Mouse (Mus musculus): Measurements from ENCODE around the gene Plekha7.

Gene Plekha7

DNA sequence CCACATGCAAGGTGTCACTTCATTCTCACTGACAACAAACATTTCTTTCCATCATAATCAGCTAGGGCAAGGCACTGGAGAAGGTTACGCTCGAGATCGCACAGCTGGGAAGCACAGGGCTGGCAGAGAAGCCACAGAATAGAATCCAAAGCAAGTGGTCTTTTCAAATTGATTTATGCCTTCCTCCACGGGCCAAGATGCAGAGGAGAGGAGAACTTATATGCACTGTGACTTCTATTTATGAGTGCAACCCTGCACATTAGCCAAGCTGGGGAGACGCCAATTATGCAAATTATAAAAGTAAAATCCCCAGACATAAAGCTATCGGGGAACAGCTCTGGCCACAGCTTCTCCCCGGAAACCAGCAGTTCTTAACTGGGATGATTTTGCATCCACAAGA is 86.3 kb downstream of the Plekha7 start:
- DNase-seq (ENCODE audit: low spot score) = no peak

DNA sequence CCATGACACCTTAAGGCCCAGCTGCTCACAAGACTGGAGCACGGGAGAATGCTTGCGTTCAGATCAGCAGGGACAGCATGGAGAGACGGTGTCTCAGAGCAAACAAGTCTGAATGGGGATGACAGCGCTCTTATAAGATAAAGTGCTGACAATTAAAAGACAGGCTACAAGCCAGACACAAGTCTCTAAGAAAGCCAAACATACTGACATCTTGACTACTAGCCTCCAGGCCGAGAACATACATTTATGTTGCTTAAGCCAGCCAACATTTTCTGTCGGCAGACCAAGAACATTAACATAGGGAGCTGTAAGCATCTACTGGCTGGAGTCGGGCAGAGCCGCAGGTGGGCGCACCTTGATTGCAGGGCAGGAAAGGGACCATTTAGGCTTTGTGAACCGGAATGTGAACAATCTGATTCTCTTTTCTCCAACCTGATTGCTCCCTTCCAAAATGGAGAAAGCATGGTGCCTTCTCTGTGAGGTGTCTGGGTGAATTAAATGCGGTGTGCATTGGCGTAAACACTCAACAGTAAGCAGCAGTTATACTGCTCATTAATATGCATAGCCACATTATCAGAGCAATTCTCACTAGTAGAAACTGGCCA is 88.0 kb downstream of the Plekha7 start:
- DNase-seq (ENCODE audit: low spot score) = no peak

DNA sequence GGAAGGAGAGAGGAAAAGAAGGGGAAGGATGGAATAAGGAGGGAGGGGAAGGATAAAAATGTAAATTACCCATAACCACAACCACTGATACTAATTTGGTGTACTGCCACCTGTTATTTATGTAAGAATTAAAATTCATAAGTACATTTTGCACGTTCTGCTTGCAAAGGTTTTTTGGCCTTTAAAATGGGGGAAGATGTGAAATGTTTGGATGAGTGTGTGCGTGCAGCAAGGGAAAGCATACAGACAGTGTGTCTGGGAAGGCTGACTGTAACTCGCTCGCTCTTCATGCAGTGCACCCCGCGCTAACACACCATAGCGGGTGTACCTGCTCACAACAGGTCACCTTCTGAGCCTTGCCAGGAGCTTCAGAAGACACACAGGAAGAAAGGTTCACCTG is 90.4 kb downstream of the Plekha7 start:
- DNase-seq (ENCODE audit: low spot score) = no peak

DNA sequence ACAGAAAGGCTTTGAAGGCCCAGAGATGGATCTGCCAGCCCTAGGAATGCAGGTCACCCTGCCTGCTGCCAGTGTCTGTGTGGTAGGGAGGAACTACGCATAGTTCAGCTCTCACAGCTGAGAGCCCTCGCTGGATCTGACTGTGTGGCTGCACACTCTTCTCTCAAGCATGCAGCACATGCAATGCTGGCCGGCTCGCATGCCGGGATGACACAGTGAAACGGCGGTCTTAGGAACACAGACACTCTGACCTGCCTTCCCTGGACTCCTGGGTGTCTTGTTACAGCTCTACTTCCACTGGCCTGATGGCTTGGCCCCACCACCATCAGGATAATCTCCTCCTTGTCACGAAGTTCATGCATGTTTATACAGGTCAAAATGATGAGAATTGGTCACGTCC is 96.3 kb downstream of the Plekha7 start:
- no peak for DNase-seq (ENCODE audit: low spot score)

DNA sequence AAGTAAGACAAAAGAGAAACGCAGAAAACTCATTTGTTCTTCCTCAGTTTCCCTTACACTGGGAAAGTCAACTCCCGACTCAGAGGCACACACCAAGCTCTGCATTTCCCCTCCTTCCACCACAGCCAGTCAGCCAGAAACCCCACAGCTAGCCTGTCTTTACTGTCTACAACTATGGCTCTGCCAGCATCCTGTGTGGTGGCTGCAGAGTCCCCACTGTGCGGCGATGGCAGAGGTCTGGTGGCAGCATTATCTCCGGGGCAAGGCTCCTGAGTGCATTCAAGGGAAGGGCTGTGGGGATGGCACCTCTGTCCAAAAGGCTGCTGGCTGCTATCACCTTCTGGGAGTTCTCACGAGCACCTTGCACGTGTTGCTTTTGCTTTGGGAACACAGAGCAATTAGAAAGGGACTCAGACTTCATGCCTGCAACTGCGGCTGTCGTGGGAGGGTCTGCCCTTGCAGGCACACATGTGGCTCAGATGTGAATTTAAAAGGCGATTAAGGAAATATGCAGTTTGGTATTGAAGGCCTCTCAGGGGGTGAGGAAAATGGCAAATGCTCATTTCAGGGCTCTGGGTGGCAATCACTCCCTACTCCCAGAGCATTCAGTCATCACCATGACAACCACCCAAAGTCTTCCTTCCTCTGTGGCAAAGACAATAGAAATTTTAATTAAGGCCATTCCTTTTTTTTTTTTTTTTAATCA is 98.1 kb downstream of the Plekha7 start:
- no peak for DNase-seq (ENCODE audit: low spot score)

DNA sequence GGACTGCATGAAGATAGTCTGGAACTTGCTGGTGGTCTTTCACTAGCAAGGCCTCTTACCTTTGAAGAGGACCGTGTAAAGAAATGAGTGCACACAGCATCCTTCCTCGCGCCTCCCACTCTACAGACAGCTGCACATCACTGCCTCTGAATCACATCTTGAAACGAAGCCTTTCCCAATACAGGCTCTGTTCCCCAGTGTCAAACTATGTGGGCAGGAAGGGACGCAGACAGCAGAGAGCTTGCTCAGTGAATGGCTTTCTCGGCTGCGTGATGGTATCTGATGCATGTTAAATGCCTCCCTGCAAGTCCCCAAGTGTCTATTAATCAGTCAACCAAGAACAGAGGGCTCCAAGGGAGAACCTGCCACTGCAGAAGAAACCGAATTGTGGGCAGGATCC is 99.3 kb downstream of the Plekha7 start:
- DNase-seq (ENCODE audit: low spot score) = no peak

DNA sequence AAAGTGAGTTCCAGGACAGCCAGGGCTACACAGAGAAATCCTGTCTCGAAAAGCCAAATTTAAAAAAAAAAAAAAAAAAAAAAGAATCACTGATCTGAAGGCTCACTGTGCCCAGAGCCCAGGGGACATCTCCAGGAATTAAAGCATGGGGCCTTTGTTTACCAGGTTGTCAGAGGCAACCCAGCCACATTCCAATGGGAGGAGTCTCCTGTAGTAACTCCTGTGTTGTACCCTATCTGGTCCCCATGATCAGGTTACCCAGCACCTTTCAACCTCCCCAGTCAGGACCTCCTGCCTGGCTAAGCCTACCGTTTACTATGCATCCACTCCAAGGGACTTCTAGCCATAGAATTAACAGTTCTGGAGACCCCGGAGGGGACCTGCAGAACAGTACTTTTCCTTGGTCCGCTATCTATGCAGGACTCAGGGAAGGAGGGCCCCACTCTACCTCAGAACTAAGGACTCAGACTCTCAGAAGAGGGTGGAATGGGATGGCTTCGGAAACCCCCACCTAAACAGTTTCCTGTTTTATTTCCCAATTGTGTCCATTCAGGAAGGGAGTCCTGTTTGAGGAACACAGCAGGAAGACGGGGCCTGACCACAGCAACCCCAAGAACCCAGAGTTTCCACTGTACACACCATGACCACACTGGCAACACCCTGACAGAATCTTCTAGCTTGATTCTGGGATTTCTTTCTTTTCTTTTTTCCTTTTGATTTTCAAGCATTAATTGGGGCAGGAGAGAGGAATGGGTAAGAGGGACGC is 101.2 kb downstream of the Plekha7 start:
- no peak for DNase-seq (ENCODE audit: low spot score)

DNA sequence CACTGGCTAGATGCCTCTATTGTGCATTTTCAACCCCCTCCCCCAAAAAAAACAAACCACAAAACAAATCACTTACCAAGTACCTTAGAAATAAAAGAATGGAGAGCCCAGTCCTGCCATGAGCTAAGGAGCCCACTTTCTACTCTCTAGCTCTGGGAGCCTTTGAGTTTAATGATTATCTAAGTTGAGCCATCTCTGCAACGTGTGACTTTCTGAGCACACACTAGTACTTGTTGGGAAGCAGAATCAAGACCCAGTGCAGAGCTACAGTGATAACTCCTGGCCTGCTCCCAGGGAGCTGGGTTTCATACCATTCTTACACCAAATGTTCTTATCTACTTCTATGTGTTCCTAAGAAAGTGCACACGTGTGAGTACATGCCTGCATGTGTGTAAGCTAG is 102.7 kb downstream of the Plekha7 start:
- DNase-seq (ENCODE audit: low spot score) = no peak

DNA sequence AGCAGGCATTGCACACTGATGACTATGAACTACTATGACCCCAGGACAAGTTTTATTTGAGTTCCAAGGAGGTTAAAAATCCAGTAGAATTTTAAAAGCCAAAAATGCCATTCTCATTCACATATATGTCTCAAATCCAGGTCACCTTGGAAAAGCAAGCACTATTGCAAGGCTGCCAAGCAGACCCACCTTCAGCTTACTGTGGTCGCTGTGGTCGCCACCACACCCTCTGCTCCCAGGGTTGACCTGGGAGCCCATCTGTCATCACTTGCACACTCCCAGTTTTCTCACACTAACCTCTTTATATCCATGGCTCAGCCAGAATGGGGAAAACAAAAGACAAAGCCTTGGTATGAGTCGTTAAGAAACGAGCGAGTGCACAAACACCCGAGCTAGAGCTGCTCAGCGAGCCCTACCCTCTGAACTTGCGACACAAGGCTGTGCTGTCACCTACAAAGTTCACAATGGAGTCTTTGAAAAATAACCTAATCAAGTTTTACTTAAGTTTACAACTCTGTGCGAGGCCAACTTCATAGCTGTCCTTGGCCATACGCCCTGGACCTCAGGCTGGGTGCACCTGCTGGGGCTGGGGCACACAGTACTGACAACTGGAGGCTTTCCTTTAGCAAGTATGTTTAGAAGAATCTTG is 106.0 kb downstream of the Plekha7 start:
- no peak for DNase-seq (ENCODE audit: low spot score)

DNA sequence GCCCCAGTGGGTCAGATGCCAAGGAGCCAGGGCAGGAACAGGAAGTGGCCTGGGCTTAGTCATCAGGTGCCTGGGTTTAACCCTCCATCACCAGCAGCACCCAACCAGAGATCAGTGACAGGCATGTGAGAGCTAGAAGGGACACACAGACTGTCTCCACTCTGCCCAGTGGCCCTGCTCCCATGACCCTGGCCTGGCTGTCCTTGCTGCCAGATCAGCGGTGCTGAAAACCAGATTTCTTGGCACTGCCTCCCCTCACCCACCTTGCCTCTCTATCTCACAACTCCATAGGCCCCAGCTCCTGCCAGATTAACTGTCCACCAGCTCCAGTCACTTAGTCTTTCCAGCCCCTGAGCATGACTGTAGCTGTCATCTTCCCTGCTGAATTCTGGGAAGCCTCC is 107.2 kb downstream of the Plekha7 start:
- no peak for DNase-seq (ENCODE audit: low spot score)

DNA sequence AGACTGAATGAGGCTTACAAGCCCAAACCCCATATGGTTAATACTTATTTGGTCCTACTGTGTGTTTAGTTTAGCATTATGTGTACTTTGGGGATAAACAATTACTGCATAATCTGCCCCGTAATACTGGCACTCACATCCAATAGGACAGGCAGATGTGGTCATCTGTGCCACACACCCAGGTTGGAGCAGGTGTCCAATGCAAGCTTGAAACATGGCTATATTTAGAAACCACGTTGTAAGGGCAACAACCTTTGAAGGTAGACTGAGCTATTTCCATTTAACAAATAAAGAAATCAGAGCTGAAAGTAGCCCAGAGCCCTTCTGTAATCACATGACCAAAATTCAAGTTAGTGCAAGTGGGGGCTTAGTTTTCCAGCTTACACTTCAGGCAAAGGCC is 107.6 kb downstream of the Plekha7 start:
- DNase-seq (ENCODE audit: low spot score) = no peak

DNA sequence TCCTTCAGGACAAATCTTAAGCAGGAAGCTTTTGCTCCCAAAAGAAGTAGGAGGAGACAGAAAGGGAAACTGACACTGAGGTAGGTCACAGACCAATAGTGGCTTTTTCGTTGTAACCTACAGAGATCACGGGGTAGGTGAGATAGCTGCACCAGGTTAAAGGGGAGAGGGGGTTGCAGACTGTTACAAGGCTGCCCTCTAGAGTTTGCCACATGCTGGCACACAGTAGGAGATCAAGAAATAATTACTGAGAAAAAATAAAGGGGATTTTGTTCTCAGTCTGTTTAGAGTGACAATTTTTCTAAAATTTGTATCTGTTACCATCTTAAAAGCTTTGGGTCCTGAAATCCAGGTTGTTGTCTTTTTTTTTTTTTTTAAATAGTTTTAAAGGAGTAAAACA is 109.3 kb downstream of the Plekha7 start:
- DNase-seq (ENCODE audit: low spot score) = no peak

DNA sequence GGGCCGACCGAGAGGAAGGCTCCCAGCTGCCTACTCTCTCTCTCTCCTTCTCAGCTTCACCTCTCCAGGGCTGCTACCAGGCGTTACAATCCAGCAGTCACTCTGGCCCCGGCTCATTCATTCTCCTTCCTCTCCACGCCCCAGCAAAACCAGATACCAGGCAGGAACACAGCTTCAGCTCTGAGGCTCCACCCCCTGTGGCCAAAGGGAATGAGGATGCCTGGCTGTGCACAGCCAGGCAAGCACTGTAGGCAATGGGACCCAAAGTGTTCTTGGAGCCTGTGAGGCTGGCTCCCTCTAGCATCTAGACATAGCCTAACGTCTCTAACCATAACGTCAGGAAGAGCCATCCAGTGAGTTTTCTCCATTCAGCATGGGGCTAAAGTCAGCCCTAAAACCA is 109.8 kb downstream of the Plekha7 start:
- DNase-seq (ENCODE audit: low spot score) = no peak

DNA sequence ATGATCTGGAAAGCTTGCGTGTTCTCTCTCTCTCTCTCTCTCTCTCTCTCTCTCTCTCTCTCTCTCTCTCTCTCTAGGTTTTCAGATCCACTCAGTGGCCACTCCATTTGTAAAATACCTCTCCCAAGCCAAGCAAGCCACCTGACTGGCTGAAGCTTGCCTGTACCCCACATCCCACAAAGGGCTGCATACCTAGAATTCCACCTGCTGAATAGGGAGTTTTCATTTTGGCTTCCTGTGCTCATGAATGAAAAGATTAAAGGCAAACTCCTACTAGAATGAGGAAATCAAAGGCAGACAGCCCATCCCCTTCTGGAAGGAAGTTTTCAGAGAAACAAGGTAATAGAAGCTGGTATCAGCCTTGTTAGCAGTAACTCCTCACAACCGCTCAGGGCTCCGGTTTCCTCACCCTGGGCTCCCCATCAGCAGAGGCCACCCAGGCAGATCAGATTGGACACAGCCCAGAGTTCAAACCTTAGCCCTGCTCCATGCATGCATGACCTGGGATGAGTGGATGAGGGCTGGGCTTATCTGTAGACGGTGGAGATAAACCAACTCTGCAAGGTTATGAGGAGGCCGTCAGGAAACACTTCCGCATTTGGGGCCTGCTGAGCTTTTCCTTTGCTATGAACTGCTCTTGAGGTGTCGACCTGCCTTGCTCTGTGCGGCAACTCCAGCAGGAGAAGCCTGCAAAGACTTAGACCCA is 111.0 kb downstream of the Plekha7 start:
- DNase-seq (ENCODE audit: low spot score) = no peak

DNA sequence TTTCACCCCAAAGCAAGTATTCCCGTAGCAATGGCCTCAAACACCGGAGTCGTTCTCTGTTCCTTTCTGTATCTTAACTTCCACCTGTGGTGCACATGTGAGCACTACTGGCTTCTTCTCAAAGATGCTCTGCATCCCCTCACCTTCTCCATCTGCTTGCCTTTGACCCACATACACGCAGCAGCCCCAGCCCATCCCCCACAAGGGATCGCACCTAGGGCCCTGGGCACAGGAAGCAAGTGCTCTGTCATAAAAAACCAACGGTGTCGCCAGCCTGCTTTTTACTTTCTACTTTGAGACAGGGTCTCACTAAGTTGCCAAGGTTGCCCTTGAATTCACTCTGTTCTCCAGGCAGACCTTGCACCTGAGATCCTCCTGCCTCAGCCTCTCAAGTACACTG is 113.2 kb downstream of the Plekha7 start:
- no peak for DNase-seq (ENCODE audit: low spot score)

DNA sequence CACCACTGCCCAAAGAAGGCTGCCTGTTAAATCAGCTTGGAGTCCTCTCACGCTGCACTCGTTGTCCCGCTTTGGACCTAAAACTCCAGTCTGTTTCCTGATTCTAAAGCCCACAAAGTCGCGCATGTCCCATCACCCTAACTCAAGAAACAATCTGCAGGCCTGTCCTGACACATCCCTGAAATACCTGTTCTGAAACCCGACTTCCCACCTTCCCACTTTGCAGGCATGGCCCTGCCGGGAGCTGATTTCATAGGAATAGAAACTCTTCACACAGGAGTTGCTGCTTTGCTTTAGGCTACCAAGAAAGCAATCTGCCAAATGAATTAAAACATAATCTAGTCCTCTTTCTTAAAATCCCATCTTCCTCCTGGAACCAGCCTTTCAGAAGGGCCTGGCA is 115.2 kb downstream of the Plekha7 start:
- no peak for DNase-seq (ENCODE audit: low spot score)

DNA sequence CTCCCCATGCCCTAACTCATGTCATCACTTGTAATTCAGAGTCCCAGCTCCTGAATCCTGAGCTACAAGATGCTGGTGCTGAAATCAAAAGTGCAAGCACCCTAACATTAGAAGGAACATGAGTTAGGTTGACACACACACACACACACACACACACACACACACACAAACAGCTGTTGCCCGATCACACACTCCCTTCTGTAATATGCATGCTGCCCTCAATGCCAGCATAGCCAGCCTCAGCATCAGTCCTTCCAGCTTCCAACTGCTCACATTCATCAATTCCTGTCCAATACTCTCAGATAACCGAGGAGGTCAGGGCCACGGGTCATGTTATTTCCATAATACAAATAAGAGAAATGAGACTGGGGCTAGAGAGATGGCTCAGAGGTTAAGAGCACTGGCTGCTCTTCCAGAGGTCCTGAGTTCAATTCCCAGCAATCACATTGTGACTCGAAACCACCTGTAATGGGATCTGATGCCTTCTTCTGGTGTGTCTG is 116.0 kb downstream of the Plekha7 start:
- no peak for DNase-seq (ENCODE audit: low spot score)

DNA sequence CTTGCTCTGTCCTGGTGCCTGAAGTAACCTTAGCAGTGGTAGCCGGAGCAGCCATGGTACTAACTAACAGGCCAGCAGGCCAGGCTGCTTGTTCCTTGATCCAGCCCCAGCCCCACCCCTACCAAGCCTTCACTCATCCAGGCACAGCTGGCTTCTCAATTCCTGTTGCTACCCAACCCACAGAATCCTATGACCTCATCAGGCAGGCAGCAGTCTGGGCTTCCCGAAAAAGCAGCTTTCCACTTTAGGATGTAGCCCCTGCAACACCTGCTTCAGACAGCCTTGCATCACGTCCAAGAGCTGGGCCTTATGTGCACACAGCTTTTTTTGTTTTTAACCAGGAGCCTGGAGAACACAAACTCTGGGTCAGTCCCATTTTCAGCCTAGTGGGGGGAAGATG is 117.0 kb downstream of the Plekha7 start:
- no peak for DNase-seq (ENCODE audit: low spot score)

DNA sequence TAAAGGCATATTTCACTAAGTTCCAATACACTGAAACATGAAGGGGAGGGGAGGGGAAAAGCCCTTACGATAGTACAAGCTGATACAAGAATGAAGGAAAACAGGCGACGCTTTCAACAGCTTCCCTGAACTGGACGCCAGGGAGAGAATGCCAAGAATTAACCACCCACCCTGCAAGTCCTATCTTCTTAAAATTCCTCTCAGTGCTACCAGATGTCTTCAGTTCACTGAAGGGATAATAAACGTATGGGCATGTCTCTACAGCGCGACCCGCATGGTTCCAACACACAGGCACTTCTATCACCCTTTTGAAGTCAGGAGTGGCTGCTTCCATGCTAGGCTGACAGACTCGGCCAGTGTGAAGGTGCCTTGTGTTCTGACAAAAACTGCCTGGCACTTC is 118.5 kb downstream of the Plekha7 start:
- no peak for DNase-seq (ENCODE audit: low spot score)

DNA sequence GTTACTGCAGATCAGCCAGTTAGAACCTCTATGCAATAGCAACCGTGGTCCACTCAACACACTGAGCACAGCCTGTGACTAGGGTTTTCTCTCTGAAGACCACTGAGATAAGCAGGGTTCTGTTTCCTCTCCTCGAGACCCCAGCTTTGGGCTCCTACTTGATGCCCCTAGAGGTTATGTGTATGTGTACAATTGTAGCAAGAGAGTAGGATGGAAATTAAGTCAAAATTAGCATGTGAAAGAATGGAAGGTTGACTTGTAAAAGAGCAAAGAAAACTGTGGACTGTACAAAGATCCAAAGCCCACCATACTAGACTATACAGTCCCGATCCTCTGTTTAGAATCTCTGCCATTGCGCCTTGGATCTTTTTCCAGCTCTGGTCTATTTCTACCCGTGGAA is 119.8 kb downstream of the Plekha7 start:
- no peak for DNase-seq (ENCODE audit: low spot score)

DNA sequence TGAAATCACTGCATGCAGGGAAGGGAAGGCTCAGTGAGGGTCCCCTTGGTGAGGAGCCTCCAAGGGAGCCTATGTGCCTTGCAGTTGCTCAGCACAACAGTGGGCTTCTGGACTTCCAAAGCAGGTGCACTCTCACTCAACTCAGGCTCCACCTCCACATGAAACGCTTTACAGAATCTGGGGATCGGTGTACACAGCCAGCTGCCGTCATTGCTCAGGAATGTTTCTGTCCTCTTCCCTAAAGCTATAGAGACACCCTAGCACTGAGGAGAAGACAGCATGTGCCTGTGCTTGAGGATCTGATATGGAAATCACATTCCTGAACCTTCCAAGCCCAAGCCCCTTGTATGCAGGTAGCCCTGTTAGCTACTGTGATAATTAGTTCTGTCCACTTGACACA is 120.7 kb downstream of the Plekha7 start:
- no peak for DNase-seq (ENCODE audit: low spot score)

DNA sequence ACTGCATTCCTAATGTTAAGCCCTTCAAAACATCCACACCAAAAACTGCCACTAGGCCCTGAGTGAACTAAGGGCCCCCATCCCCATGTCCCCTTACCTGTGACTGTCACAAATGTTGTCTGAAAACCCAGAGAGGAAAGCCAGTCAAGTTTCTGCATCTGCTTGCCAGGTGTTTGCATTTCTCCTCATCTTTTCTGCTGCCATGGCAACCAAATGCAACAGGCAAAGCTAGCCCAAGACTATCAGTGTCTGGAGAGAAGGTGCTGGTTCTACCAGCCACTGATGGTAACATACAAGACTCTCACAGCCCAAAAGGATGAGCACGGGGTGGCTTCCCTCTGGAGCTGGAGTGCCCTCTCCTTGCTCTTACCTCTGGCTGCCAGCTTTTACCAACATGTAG is 121.3 kb downstream of the Plekha7 start:
- DNase-seq (ENCODE audit: low spot score) = no peak

Data from urinary bladder, postnatal 10 days (tissue).